Mouse (Mus musculus): ENCODE measurements at regions not wholly inside any gene's neighbourhood (a gene's known extent, or its start where the extent isn't known, plus 50 kb on each side); places are given as distances from the start of the nearest gene placed in this dataset.

DNA sequence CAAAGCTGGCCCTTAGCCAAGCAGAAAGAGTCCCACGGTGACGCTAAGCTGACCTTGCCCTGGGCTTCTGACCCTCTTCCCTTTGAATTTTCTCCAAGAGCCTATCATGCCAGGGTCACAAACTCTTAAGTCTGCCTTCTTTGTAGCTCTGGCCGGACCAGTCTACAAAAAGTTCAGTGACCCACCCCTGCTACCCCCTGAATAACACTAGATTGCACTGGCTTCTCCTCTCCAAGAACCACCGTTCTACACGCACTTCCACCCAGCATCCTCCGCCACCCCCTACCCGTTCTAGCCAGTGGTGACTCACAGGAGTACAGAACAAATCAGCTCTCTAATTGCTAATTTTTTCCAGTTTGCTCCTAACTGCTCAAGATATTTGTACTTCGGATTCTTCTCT, 325.0 kb downstream of the Tns1 start:
- DNase-seq (ENCODE audit: low read depth, low spot score), result no peak

DNA sequence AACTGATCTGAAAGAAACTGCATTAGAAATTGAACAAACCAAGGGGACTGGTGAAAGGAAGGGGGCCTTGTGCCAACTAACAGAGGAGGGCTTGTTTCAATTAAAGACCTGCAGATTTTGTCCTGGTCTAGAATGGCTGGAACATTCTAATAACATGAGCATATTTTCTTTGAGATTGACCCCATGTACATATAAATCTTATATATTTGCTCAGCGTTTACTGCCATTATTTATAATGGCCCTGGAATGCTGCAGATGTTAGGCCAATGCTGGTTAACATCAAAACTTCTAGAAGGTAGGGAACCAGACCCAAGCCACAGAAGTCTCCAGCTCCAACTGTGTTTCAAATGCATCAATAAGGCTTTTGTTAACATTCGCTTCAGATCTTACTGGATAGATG, 326.4 kb downstream of the Tns1 start:
- no peak for DNase-seq (ENCODE audit: low read depth, low spot score)

- no peak for DNase-seq (ENCODE audit: low read depth, low spot score)
These were observed 326.8 kb downstream of the Tns1 start for GRCm38 (mm10) chr1:73797413-73797812.

DNA sequence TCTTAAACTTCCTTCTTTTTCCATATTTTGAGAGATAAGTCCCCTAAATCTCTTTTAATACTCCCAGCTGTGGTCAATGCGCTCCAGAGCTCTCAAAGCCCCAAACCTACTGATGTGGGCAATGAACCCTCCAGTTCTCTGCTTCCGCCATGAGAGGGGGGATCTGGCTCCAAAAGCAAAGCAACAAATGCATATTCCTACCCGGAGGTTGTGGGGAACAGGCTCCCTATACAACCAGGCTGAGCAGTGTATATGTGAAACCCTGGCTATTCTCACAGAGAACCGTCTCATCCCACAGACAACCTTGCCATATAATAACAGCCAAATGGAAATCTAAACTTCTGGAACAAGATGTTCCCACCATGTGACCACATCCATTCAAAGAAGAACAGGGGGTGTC, 330.4 kb downstream of the Tns1 start:
- no peak for DNase-seq (ENCODE audit: low read depth, low spot score)

DNA sequence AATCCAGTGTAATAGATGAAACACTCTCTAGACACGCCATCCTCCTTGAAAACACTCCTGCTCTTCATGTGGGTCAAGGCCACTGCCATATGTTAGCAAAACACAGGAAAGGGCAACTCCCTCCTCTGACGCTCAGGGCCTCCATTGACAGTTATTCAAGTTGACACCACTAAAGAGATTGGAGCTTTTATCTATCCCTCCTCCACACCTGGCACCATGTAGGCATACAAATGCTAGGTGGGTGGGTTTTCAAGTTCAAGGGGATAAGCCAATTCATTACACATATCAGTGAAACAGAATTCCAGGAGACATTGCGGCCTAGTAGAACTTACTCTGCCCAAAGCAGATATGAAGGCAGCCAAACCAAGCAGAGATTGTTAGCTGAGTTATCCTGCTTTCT, 331.0 kb downstream of the Tns1 start:
- no peak for DNase-seq (ENCODE audit: low read depth, low spot score)

GRCm38 (mm10) chr1:73792311-73792710, 331.9 kb downstream of the Tns1 start:
- DNase-seq (ENCODE audit: low read depth, low spot score), result no peak

GRCm38 (mm10) chr1:73787666-73788065, 336.6 kb downstream of the Tns1 start:
- DNase-seq (ENCODE audit: low read depth, low spot score), result no peak

DNA sequence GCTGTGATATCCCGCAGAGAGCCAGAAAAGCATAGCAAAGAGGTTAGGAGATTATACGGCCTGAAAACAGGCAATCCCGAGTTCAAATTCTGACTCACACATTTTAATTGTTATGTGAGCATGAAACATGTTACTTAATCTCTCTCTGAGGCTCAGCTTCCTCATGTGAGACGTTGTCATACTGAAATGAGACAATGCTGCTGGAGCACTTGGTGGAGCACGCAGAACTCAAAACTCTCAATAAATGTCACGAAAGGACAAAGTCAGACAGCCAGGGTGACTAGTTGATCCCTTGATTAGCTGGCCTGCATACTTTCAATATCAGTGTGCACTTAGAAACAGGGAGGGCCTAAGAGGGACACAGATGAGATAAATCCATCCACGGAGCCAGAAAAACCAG, 337.0 kb downstream of the Tns1 start:
- DNase-seq (ENCODE audit: low read depth, low spot score), result no peak

DNA sequence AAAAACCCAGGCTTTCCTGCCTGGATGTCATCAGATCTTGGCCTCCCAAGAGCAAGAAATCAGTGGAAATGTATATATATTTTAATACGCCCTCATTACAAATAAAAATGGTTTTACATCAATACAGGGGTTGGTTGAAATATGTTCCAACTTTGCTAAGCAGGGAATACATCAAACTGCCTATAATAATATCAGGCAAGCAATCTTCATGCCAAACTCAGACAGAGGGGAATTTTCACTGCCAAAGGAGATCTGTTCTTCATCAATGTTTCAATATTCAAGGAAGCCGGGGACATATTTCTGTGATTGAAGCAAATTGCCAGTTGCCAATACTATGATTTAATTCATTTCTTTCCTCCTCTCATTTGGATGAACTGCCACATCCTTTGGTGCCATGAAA, 340.9 kb downstream of the Tns1 start:
- DNase-seq (ENCODE audit: low read depth, low spot score), result no peak

- DNase-seq (ENCODE audit: low read depth, low spot score), result no peak
These were observed 341.4 kb downstream of the Tns1 start for GRCm38 (mm10) chr1:73782871-73783270.

DNA sequence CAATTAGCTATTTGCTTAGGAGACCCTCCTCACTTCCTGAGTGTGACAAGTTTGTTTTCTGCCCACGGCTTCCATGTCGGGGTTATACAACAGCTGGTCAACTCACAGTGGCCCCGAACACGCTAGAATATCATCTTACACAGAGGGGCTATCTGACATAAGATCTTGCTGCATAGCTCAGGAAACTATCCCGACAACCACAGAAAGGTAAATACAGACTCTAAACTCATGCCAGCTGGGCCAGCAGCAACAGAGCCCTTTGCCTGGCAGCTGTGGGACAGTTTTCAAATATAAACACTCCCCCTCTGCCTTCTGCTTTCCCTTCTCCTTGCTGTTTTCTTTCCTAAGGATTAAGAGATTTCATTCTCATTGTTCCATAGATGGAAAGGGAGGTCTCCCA, 352.5 kb downstream of the Tns1 start:
- DNase-seq (ENCODE audit: low read depth, low spot score), result no peak

GRCm38 (mm10) chr1:73770631-73771030, 353.6 kb downstream of the Tns1 start:
- no peak for DNase-seq (ENCODE audit: low read depth, low spot score)

GRCm38 (mm10) chr1:73764611-73765333, 359.5 kb downstream of the Tns1 start:
- DNase-seq (ENCODE audit: low read depth, low spot score), result no peak

DNA sequence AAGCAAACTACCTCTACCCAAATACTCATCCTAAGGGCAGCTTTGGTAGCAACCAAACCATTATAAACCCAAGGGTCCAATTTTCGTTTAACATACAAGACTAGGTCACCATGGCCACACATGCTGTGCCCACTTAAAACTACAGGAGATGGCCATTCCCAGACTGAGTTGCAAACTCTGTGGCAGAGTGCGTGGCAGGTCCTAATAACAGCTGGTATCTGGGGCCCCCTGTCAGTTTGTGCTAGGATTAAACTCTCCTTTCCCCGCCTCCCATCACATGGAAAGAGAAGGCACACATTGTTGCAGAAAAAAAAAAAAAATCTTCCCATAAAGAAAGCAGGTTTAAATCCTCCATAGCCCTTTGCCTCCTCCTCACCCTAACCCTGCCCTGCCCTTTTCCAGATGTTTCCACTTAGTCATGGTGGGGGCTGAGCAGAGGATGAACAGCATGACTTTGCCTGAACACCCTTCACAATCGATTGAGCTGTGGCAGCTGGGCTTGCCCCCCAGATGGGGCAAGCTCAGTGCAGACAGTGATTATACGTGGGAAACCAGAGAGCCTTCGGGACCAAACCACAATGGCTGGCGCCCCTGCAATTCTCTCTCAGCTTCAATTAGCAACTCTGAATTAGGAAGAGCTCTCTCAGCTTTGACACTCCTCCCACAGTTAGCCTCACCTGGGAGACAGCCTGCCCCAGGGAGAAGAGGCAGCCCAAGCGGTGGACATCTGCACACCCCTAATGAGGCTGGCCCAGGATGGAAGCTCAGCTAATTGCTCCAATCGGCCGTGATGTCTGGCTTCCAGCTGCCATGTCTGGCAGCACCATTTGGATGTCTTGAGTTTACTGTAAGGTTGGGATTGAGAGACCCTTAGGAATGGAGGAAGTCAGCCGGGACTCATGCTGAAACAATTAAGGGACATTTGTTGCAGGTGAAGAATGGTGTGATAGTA, 365.9 kb downstream of the Tns1 start:
- no peak for DNase-seq (ENCODE audit: low read depth, low spot score)

- DNase-seq (ENCODE audit: low read depth, low spot score), result no peak
These were observed 368.5 kb downstream of the Tns1 start for GRCm38 (mm10) chr1:73755791-73756190.

GRCm38 (mm10) chr1:73754928-73755327, 369.3 kb downstream of the Tns1 start:
- no peak for DNase-seq (ENCODE audit: low read depth, low spot score)

DNA sequence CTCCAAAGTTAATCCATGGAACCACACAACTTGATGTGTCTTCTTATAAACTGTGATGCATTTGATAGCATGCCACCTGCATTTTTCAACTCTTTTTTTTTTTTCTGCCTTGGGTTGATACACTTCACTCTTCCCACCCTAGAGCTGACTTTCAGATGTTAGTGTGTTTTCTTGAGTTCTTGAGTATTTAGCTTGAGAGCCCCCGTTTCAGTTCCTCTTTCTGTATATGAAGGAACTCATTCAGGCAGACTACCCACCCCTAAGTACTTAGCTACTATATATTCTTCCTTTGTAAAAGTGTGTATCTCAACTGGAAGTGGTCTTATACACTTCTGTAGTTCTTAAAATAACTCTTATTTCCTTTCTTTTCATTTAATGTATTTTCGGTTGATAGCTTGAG, 371.1 kb downstream of the Tns1 start:
- no peak for DNase-seq (ENCODE audit: low read depth, low spot score)

- DNase-seq (ENCODE audit: low read depth, low spot score), result no peak
These were observed 375.5 kb downstream of the Tns1 start for GRCm38 (mm10) chr1:73748702-73749101.

- no peak for DNase-seq (ENCODE audit: low read depth, low spot score)
These were observed 379.6 kb downstream of the Tns1 start for GRCm38 (mm10) chr1:73744555-73745234.

- DNase-seq (ENCODE audit: low read depth, low spot score), result no peak
These were observed 380.3 kb downstream of the Tns1 start for GRCm38 (mm10) chr1:73743737-73744554.

DNA sequence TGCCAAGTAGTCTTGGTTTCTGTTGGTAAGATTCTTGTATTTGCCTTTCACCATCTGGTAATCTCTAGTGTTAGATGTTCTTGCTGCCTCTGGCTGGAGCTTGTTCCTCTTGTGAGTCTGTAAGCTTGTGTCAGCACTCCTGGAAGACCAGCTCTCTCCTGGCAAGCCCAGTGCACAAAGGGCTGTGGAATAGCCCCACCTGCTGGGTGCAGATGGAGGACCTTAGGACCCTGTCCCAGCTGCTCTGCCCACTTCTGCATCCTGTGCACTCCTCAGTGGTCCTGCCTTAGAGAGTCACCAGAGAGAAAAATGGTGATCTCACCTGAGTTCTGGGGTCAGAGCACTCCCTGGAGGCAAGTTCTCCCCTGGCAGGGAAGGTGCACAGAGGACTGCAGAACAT, 387.2 kb downstream of the Tns1 start:
- DNase-seq (ENCODE audit: low read depth, low spot score), result no peak

Measured in telencephalon, adult 2 months (tissue).